Mouse (Mus musculus): Measurements from ENCODE around the gene Atp1a3. TPM values are rescaled to one million over a fixed set of nuclear protein-coding genes. Genes with fewer than 3 reads are reported as not detected.
"Not testable (repeated sequence)": the region's sequence is repeated elsewhere in the genome, so short reads cannot be mapped to it uniquely, and the experiment has no call there.

The Atp1a3 gene
- total RNA-seq (2014; rRNA removed) = 204 and 256 TPM in 2 replicates
- polyA plus RNA-seq (2015; fragmentation: Nextera tagmentation; extraction: Ambion mirVana) = 432 and 535 TPM in 2 replicates

DNA sequence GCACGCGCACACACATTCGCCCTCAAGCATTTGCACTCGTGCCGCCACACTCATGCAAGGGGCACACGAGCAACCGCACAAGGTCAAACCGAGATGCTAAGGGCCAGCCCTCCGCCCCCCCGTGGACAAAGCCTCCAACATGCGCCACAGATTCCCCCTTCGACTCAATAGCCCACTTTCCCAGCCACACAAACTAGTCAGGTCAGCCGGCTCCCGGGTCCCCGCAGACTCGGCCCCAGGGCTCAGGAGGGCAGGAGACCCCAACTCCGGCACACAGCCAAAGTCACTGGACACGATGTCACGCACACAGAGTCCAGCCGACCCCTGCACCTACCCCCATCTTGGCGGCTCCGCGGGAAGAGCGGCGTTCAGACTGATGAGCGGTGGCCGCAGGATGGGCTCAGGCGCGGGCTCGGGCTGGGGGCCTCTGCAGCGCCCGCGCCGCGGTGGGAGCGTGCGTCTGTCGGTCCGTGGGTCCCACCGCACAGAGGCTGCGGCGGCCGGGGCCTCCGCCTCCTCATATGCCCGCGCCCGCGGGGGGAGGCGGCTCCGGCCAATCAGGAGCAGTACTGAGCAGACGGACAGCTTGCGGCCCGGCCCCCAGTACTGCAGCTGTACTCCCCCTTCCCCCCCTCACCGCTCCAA is at the start of gene Atp1a3:
Gene Atp1a3 (minus strand): TSS at position 538 of the 645 bp plus-strand sequence.
- WGBS = 1% methylated on average over 34 of the region's 54 CpGs

DNA sequence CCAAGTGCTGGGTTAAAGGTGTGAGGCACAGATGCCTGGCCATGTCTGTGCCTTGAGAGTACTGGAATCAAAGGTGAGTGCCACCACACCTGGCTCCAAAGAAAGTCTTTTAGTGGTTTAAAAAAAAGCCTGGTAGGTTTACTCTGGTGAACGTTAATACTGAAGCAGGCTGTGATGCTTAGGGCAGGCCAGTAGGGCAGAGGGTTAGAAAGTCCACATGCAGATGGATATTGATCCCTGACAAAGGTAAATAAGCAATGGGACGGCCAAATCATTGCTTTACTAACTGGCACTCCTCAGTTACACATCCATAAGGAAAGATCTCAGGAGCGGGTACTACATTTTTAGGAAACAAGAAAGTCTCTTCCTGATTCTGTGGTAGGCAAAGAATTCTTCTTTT is 46.8 kb upstream of the Atp1a3 start:
- H3K27me3 ChIP-seq (ENCODE audit: insufficient read depth, low read length) = no peaks in the 10 kb centered on the region
- no peak overlapping the region for H3K9ac ChIP-seq
- no peak overlapping the region for H3K4me3 ChIP-seq (ENCODE audit: low read depth, low read length)
- H3K4me2 ChIP-seq (ENCODE audit: low read depth) = no peak overlapping the region
- H3K9me3 ChIP-seq (ENCODE audit: low read length) = no peaks in the 10 kb centered on the region
- no peaks in the 10 kb centered on the region for H3K4me1 ChIP-seq (ENCODE audit: insufficient read depth)
- H3K27ac ChIP-seq (ENCODE audit: low read depth, low read length) = no peak overlapping the region
- no peak for ATAC-seq
- TF ChIP-seq CTCF (IDR thresholded peaks at IDR 0.05; ENCODE audit: low read depth) = no peak
- H3K36me3 ChIP-seq (ENCODE audit: insufficient read depth) = peaks cover 75% of the 10 kb centered on the region
- no peak for DNase-seq
- WGBS = 90% methylated on average over 3 of the region's 3 CpGs

More for the DNA sequence above, at the start of gene Atp1a3:
- H3K27ac ChIP-seq (ENCODE audit: low read depth, low read length) = peak within 1 kb of the TSS; percentile 96
- peak; percentile 16; the same call in 1 of the 2 replicates for TF ChIP-seq CTCF (IDR thresholded peaks at IDR 0.05; ENCODE audit: low read depth)
- H3K36me3 ChIP-seq (ENCODE audit: insufficient read depth) = peaks cover 2% of the 10 kb centered on the region; the same call in 1 of the 2 replicates
- no peaks in the 10 kb centered on the region for H3K27me3 ChIP-seq (ENCODE audit: insufficient read depth, low read length)
- peak within 1 kb of the TSS; percentile 72 for H3K4me2 ChIP-seq (ENCODE audit: low read depth)
- DNase-seq (peak; percentile 90), ATAC-seq (peak; percentile 83)
- H3K4me3 ChIP-seq (ENCODE audit: low read depth, low read length) = peak within 1 kb of the TSS; percentile 84
- peak within 1 kb of the TSS; percentile 98 for H3K9ac ChIP-seq
- peaks cover 49% of the 10 kb centered on the region for H3K4me1 ChIP-seq (ENCODE audit: insufficient read depth)
- H3K9me3 ChIP-seq (ENCODE audit: low read length) = no peaks in the 10 kb centered on the region

DNA sequence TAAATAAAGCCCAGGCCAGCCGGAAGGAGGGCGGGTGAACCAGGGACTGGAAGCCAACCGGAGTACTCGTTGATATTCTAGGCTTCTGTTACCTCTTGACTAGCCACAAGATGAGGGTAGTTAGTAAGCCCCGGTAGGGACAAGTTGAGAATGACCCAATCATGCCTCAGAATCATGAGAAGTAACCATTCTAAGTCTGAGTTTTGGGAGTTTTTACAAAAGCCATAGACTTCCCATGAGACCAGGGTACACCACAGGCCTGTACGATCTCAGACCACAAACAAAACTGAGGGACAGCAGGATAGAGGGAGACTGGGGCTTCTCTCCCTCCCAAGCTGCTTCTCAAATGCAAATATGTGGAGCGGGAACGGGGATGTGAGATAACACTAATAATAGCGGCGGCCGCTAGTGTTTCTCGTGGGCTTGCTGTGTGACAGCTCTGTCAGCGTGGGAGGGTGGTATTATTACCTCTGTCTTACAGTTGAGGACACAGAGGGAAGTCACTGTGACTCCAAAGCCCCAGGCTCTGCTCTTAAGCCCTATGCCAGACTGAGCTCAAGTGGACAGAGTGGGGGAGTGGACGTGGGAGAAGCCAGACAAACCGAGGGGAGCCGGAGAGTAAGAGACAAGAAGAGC is 43.7 kb upstream of the Atp1a3 start:
- no peaks in the 10 kb centered on the region for H3K27me3 ChIP-seq (ENCODE audit: insufficient read depth, low read length)
- no peak overlapping the region for H3K4me2 ChIP-seq (ENCODE audit: low read depth)
- peak overlapping the region; percentile 35; the same call in 1 of the 2 replicates for H3K27ac ChIP-seq (ENCODE audit: low read depth, low read length)
- H3K4me1 ChIP-seq (ENCODE audit: insufficient read depth) = no peaks in the 10 kb centered on the region
- TF ChIP-seq CTCF (IDR thresholded peaks at IDR 0.05; ENCODE audit: low read depth) = no peak
- H3K36me3 ChIP-seq (ENCODE audit: insufficient read depth) = peaks cover 71% of the 10 kb centered on the region
- DNase-seq (no peak), ATAC-seq (no peak)
- 83% methylated on average over 16 of the region's 16 CpGs for WGBS
- no peak overlapping the region for H3K9ac ChIP-seq
- H3K9me3 ChIP-seq (ENCODE audit: low read length) = no peaks in the 10 kb centered on the region
- H3K4me3 ChIP-seq (ENCODE audit: low read depth, low read length) = no peak overlapping the region

DNA sequence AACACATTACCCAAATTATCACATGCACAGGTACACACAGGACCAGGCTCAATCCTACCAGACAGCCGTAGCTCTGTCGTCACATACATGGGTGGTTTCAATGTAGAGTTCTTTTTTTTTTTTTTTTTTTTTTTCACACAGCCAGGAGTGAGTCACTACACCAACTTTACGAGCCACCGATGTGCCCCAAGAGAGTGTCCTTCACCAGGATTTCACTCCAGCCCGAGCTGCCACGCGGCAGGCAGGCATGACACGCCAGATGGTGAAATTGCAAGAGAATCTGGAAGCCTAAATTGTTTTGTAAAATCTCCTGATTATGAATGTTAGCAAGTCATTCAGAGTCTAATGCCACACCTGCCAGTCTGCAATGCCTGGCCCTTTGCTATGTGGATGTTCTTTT is 41.6 kb upstream of the Atp1a3 start:
- Histone ChIP-seq H3K36me3 (ENCODE audit: insufficient read depth) (peaks cover 73% of the 10 kb centered on the region), H3K9me3 (ENCODE audit: low read length) (no peaks in the 10 kb centered on the region), H3K9ac (no peak overlapping the region), H3K4me1 (ENCODE audit: insufficient read depth) (no peaks in the 10 kb centered on the region), H3K4me3 (ENCODE audit: low read depth, low read length) (no peak overlapping the region), H3K27me3 (ENCODE audit: insufficient read depth, low read length) (no peaks in the 10 kb centered on the region), H3K4me2 (ENCODE audit: low read depth) (no peak overlapping the region), H3K27ac (ENCODE audit: low read depth, low read length) (no peak overlapping the region)
- no peak for TF ChIP-seq CTCF (IDR thresholded peaks at IDR 0.05; ENCODE audit: low read depth)
- 53% methylated on average over 8 of the region's 8 CpGs for WGBS
- DNase-seq (peak; percentile 31), ATAC-seq (peak; percentile 51; the same call in 1 of the 2 replicates)

DNA sequence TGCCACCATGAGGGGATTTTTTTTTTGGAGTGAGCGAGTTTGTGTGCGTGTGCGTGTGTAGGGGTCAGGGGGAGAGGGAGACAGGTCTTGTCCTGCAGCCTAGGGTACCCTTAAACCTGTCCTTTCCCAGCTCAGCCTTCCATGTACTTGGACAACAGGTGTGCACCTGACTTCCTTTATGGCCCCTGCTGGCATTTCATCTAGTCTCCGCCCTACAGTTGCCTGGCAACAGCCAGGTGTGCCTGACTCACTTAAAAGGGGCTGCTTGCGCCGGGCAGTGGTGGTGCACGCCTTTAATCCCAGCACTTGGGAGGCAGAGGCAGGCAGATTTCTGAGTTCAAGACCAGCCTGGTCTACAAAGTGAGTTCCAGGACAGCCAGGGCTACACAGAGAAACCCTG is 38.8 kb upstream of the Atp1a3 start:
- H3K36me3 ChIP-seq (ENCODE audit: insufficient read depth) = peaks cover 89% of the 10 kb centered on the region
- 96% methylated on average over 7 of the region's 7 CpGs for WGBS

DNA sequence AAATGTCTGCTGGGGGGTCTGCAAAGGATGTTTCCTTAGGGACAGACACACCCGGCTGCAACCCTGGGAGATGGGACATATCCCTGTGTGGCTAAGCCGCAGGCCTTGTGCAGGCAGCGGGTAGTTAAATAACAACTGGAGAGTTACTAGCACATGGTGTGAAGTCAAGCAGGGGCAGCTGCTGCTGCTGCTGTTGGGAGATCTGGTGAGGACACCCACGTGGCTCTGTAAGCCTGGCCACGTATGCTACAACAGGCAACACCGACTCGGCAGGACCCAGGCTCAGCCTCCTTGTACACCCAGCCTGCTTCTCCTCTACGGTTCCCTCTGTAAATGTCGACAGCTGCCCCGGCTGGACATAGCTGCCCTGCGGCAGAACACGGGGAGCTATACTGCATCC is 36.2 kb upstream of the Atp1a3 start:
- WGBS = 95% methylated on average over 12 of the region's 12 CpGs
- no peak overlapping the region for H3K4me3 ChIP-seq (ENCODE audit: low read depth, low read length)
- H3K9ac ChIP-seq = no peak overlapping the region
- H3K27me3 ChIP-seq (ENCODE audit: insufficient read depth, low read length) = no peaks in the 10 kb centered on the region
- no peak overlapping the region for H3K4me2 ChIP-seq (ENCODE audit: low read depth)
- no peak for DNase-seq
- no peaks in the 10 kb centered on the region for H3K4me1 ChIP-seq (ENCODE audit: insufficient read depth)
- no peak overlapping the region for H3K27ac ChIP-seq (ENCODE audit: low read depth, low read length)
- ATAC-seq = no peak
- H3K9me3 ChIP-seq (ENCODE audit: low read length) = no peaks in the 10 kb centered on the region
- TF ChIP-seq CTCF (IDR thresholded peaks at IDR 0.05; ENCODE audit: low read depth) = no peak
- H3K36me3 ChIP-seq (ENCODE audit: insufficient read depth) = peaks cover 86% of the 10 kb centered on the region

More for the DNA sequence above, 38.8 kb upstream of the Atp1a3 start:
- H3K9ac ChIP-seq; H3K27ac ChIP-seq (ENCODE audit: low read depth, low read length); H3K4me3 ChIP-seq (ENCODE audit: low read depth, low read length); H3K27me3 ChIP-seq (ENCODE audit: insufficient read depth, low read length); H3K4me1 ChIP-seq (ENCODE audit: insufficient read depth); DNase-seq; H3K9me3 ChIP-seq (ENCODE audit: low read length); ATAC-seq; H3K4me2 ChIP-seq (ENCODE audit: low read depth): not testable (repeated sequence)

DNA sequence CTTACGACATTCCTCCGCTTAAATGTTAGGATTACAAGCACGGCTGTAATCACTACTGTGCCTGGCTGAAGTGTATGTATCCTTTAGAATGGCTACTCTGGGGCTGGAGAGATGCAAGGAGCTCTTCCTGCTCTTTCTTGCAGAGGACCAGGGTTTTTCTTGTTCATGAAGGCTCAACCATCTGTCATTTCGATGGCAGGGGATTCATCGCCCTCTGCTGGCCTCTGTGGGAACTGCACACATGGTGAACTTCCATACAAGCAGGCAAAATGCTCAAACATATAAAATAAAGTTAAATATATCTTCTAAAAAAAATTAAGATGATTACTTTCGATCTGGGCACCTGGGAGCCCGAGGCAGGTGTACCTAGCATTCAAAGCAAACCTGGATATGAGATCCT is 30.2 kb upstream of the Atp1a3 start:
- H3K4me3 ChIP-seq (ENCODE audit: low read depth, low read length) = no peak overlapping the region
- H3K9ac ChIP-seq = no peak overlapping the region
- 54% methylated on average over 7 of the region's 7 CpGs for WGBS
- DNase-seq (peak; percentile 92), ATAC-seq (peak; percentile 42; the same call in 1 of the 2 replicates)
- peak; percentile 93 for TF ChIP-seq CTCF (IDR thresholded peaks at IDR 0.05; ENCODE audit: low read depth)
- H3K27ac ChIP-seq (ENCODE audit: low read depth, low read length) = peak overlapping the region; percentile 66; the same call in 1 of the 2 replicates
- no peaks in the 10 kb centered on the region for H3K27me3 ChIP-seq (ENCODE audit: insufficient read depth, low read length)
- no peak overlapping the region for H3K4me2 ChIP-seq (ENCODE audit: low read depth)
- H3K36me3 ChIP-seq (ENCODE audit: insufficient read depth) = peaks cover 67% of the 10 kb centered on the region
- H3K4me1 ChIP-seq (ENCODE audit: insufficient read depth) = no peaks in the 10 kb centered on the region
- no peaks in the 10 kb centered on the region for H3K9me3 ChIP-seq (ENCODE audit: low read length)

Measured in forebrain, postnatal 0 days (tissue).